Mouse (Mus musculus) MEL (cell line): Measurements from ENCODE around the gene Map3k21. TPM values are rescaled to one million over a fixed set of nuclear protein-coding genes. Genes with fewer than 3 reads are reported as not detected.

Experiments used
- DNase-seq: peaks from one replicate; pipeline ENCODE4 v3.0.0; 2011; ENCODE audit warnings: low read depth, low spot score
- H3K27ac ChIP-seq: 2 replicates; pipeline ENCODE4 v1.5.1; 2012; ENCODE audit warnings: low read depth, mild to moderate bottlenecking, control low read depth, low read length, moderate library complexity; ENCODE audit not compliant: control insufficient read depth
- H3K27me3 ChIP-seq, 2 experiments: fragments of 150-350 bp in 1 of 2; sonication (generic) in 1 of 2; 2 replicates each; pipeline ENCODE4 v1.6.1; 2012; ENCODE audit warnings: low read length in 2 of 2, mild to moderate bottlenecking in 2 of 2, improper control_type of control experiment in 1 of 2, moderate library complexity in 1 of 2; ENCODE audit not compliant: insufficient read depth in 2 of 2, control insufficient read depth in 1 of 2
- H3K36me3 ChIP-seq, 2 experiments: 2 replicates each; pipeline ENCODE4 v1.6.1; 2012 to 2014; ENCODE audit warnings: low read length in 2 of 2, improper control_type of control experiment in 1 of 2, inconsistent platforms in 1 of 2, mild to moderate bottlenecking in 1 of 2; ENCODE audit not compliant: insufficient read depth in 2 of 2, control insufficient read depth in 1 of 2
- H3K4me1 ChIP-seq, 2 experiments: fragments of 150-350 bp in 1 of 2; sonication (generic) in 1 of 2; 2 replicates each; pipeline ENCODE4 v1.6.1; 2012; ENCODE audit warnings: low read length in 2 of 2, improper control_type of control experiment in 1 of 2, mild to moderate bottlenecking in 1 of 2; ENCODE audit not compliant: insufficient read depth in 2 of 2, control insufficient read depth in 1 of 2
- H3K4me3 ChIP-seq, 2 experiments: fragments of 150-350 bp in 1 of 2; sonication (generic) in 1 of 2; 2 replicates each; pipeline ENCODE4 v1.5.1; 2012; ENCODE audit warnings: low read depth in 2 of 2, low read length in 2 of 2, mild to moderate bottlenecking in 2 of 2, moderate library complexity in 2 of 2, control low read depth in 1 of 2, improper control_type of control experiment in 1 of 2; ENCODE audit not compliant: control insufficient read depth in 1 of 2, insufficient read depth in 1 of 2
- H3K79me2 ChIP-seq: 2 replicates; pipeline ENCODE4 v1.6.1; 2012; ENCODE audit warnings: mild to moderate bottlenecking, low read length, moderate library complexity; ENCODE audit not compliant: control insufficient read depth, poor library complexity, insufficient read depth
- H3K9ac ChIP-seq: 2 replicates; pipeline ENCODE4 v1.6.1; 2012; ENCODE audit warnings: low read depth, mild to moderate bottlenecking, control low read depth, low read length, moderate library complexity; ENCODE audit not compliant: control insufficient read depth, poor library complexity, severe bottlenecking
- H3K9me3 ChIP-seq: fragments of 150-350 bp; sonication (generic); replicated peaks from 2 replicates; pipeline ENCODE4 v1.6.1; 2012; ENCODE audit warnings: mild to moderate bottlenecking, low read length, improper control_type of control experiment, moderate library complexity; ENCODE audit not compliant: insufficient read depth
- BHLHE40 ChIP-seq: IDR thresholded peaks from 2 replicates; pipeline ENCODE4 v1.6.1; 2012; ENCODE audit warnings: low read depth, mild to moderate bottlenecking, inconsistent platforms, low read length, improper control_type of control experiment, borderline replicate concordance
- CHD2 ChIP-seq: IDR thresholded peaks from 2 replicates; pipeline ENCODE4 v1.6.1; 2011; ENCODE audit warnings: low read length, improper control_type of control experiment
- E2F4 ChIP-seq: IDR thresholded peaks from 2 replicates; pipeline ENCODE4 v1.6.1; 2011; ENCODE audit warnings: low read depth, low read length, improper control_type of control experiment, borderline replicate concordance
- ELF1 ChIP-seq: IDR thresholded peaks from 2 replicates; pipeline ENCODE4 v1.6.1; 2014; ENCODE audit warnings: low read depth, mild to moderate bottlenecking, inconsistent platforms, low read length, improper control_type of control experiment, moderate library complexity
- ETS1 ChIP-seq: IDR thresholded peaks from 2 replicates; pipeline ENCODE4 v1.6.1; 2012; ENCODE audit warnings: low read depth, mild to moderate bottlenecking, inconsistent platforms, low read length, improper control_type of control experiment, moderate library complexity
- GABPA ChIP-seq: IDR thresholded peaks from 2 replicates; pipeline ENCODE4 v1.6.1; 2012; ENCODE audit warnings: low read depth, mild to moderate bottlenecking, inconsistent platforms, low read length, improper control_type of control experiment, moderate library complexity
- GATA1 ChIP-seq: IDR thresholded peaks from 2 replicates; pipeline ENCODE4 v1.6.1; 2011; ENCODE audit warnings: low read depth, low read length, improper control_type of control experiment
- MEF2A ChIP-seq: IDR thresholded peaks from 2 replicates; pipeline ENCODE4 v1.6.1; 2014; ENCODE audit warnings: low read depth, mild to moderate bottlenecking, inconsistent platforms, low read length, improper control_type of control experiment; ENCODE audit not compliant: poor library complexity, insufficient replicate concordance, severe bottlenecking; ENCODE audit errors: extremely low read depth
- MXI1 ChIP-seq: IDR thresholded peaks from 2 replicates; pipeline ENCODE4 v1.6.1; 2011; ENCODE audit warnings: mild to moderate bottlenecking, low read depth, low read length, improper control_type of control experiment
- MYC ChIP-seq: IDR thresholded peaks from 2 replicates; pipeline ENCODE4 v1.6.1; 2011; ENCODE audit warnings: low read depth, mild to moderate bottlenecking, low read length, improper control_type of control experiment, moderate library complexity
- NRF1 ChIP-seq: IDR thresholded peaks from 2 replicates; pipeline ENCODE4 v1.6.1; 2014; ENCODE audit warnings: low read depth, mild to moderate bottlenecking, inconsistent platforms, low read length, improper control_type of control experiment, moderate library complexity; ENCODE audit not compliant: poor library complexity, insufficient read depth, severe bottlenecking
- POLR2A ChIP-seq, 2 experiments: IDR thresholded peaks; 2 replicates each; pipeline ENCODE4 v1.6.1; 2011 to 2012; ENCODE audit warnings: low read length in 2 of 2, mild to moderate bottlenecking in 2 of 2, control low read depth in 1 of 2, improper control_type of control experiment in 1 of 2, low read depth in 1 of 2, moderate library complexity in 1 of 2; ENCODE audit not compliant: control insufficient read depth in 1 of 2, insufficient read depth in 1 of 2, poor library complexity in 1 of 2
- RAD21 ChIP-seq: IDR thresholded peaks from 2 replicates; pipeline ENCODE4 v1.6.1; 2011; ENCODE audit warnings: mild to moderate bottlenecking, low read depth, low read length, improper control_type of control experiment
- RCOR1 ChIP-seq: IDR thresholded peaks from 2 replicates; pipeline ENCODE4 v1.6.1; 2012; ENCODE audit warnings: low read depth, mild to moderate bottlenecking, inconsistent platforms, low read length, improper control_type of control experiment
- SIN3A ChIP-seq: IDR thresholded peaks from 2 replicates; pipeline ENCODE4 v1.6.1; 2012; ENCODE audit warnings: low read length, improper control_type of control experiment, inconsistent platforms
- TBP ChIP-seq: IDR thresholded peaks from 2 replicates; pipeline ENCODE4 v1.8.0; 2011; ENCODE audit warnings: low read depth, low read length, improper control_type of control experiment
- UBTF ChIP-seq: IDR thresholded peaks from 2 replicates; pipeline ENCODE4 v1.6.1; 2012; ENCODE audit warnings: low read depth, mild to moderate bottlenecking, inconsistent platforms, low read length, improper control_type of control experiment, moderate library complexity, borderline replicate concordance; ENCODE audit not compliant: insufficient read depth
- USF1 ChIP-seq: IDR thresholded peaks from 2 replicates; pipeline ENCODE4 v1.6.1; 2014; ENCODE audit warnings: low read depth, mild to moderate bottlenecking, inconsistent platforms, low read length, improper control_type of control experiment, moderate library complexity
- USF2 ChIP-seq, 2 experiments: IDR thresholded peaks; 2 replicates each; pipeline ENCODE4 v1.6.1; 2011 to 2012; ENCODE audit warnings: improper control_type of control experiment in 2 of 2, low read length in 2 of 2, borderline replicate concordance in 1 of 2, inconsistent platforms in 1 of 2, low read depth in 1 of 2, mild to moderate bottlenecking in 1 of 2; ENCODE audit not compliant: insufficient read depth in 1 of 2
- ZC3H11A ChIP-seq: IDR thresholded peaks from 2 replicates; pipeline ENCODE4 v1.6.1; 2012; ENCODE audit warnings: low read depth, mild to moderate bottlenecking, inconsistent platforms, low read length, improper control_type of control experiment
- ZMIZ1 ChIP-seq: IDR thresholded peaks from 2 replicates; pipeline ENCODE4 v1.6.1; 2012; ENCODE audit warnings: low read depth, mild to moderate bottlenecking, inconsistent platforms, low read length, improper control_type of control experiment, moderate library complexity
- ZNF384 ChIP-seq: IDR thresholded peaks from 2 replicates; pipeline ENCODE4 v1.6.1; 2012; ENCODE audit warnings: low read depth, mild to moderate bottlenecking, inconsistent platforms, low read length, improper control_type of control experiment
- polyA plus RNA-seq, 2 experiments: library from polyadenylated mRNA; stranded (reverse) in 1 of 2; unstranded in 1 of 2; fragments of >175 nt in 1 of 2; fragments of >200 nt in 1 of 2; gene quantifications; 2 replicates each; pipeline versions ENCODE4 v1.2.1 to v1.2.4; 2012; ENCODE audit warnings: low replicate concordance in 2 of 2, low read depth in 1 of 2; ENCODE audit not compliant: insufficient read length in 2 of 2, insufficient read depth in 1 of 2, missing spikeins in 1 of 2
- total RNA-seq: library from RNA; depleted of rRNA; stranded (reverse); fragments of 300-350 nt; gene quantifications from 2 replicates; pipeline ENCODE4 v1.2.3, GENCODE M21; 2012

Gene Map3k21
- total and polyA plus RNA-seq, 3 experiments, result not detected

DNA sequence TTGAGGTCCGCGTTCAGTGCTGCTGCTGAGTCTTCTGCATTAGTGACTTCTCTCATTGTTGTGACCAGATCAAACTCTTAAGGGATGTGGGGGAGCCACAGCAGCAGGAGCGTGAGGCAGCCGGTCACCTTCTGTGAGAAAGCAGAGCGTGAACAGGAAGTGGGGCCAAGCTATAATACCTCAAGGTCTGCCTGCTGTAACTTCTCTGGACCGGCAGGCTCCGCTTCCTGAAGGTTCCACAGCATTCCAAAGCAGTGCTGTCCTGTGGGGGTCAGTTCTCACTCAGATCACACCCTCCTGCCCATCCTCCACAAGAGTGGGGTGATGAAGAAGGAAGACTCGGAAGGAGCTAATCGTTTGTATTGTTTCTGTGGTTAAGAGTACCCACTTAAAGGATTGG lies 10.5 kb downstream of the Map3k21 start:
- no peaks in the 10 kb centered on the region for H3K9me3 ChIP-seq
- no peaks in the 10 kb centered on the region for H3K27me3 ChIP-seq
- H3K4me3 ChIP-seq, result no peak overlapping the region
- no peak for DNase-seq
- no peaks in the 10 kb centered on the region for H3K4me1 ChIP-seq
- H3K79me2 ChIP-seq, result no peaks in the 10 kb centered on the region
- no peak overlapping the region for H3K27ac ChIP-seq
- H3K9ac ChIP-seq, result no peak overlapping the region
- TF ChIP-seq ZC3H11A, result no peak
- TF ChIP-seq CHD2, result no peak
- no peak for TF ChIP-seq ETS1
- TF ChIP-seq NRF1, result no peak
- TF ChIP-seq RCOR1, result no peak
- TF ChIP-seq ZNF384, result no peak
- no peak for TF ChIP-seq USF2 (IDR thresholded peaks at IDR 0.05; ENCODE audit: borderline replicate concordance in 1 of 2, insufficient read depth in 1 of 2, low read depth in 1 of 2, low read length in 2 of 2)
- TF ChIP-seq MXI1, result no peak
- no peak for TF ChIP-seq GABPA
- no peak for TF ChIP-seq MYC
- no peak for TF ChIP-seq RAD21
- TF ChIP-seq MEF2A, result no peak
- TF ChIP-seq SIN3A, result no peak
- no peak for TF ChIP-seq ZMIZ1
- no peak for TF ChIP-seq USF1
- no peak for TF ChIP-seq E2F4
- TF ChIP-seq, all 39 proteins: peak for 0
- no peaks in the 10 kb centered on the region for H3K36me3 ChIP-seq

- no peak for DNase-seq
- no peaks in the 10 kb centered on the region for H3K27me3 ChIP-seq
- TF ChIP-seq ELF1 (no peak), BHLHE40 (no peak), UBTF (no peak), POLR2A (IDR thresholded peaks at IDR 0.05; ENCODE audit: control insufficient read depth in 1 of 2, insufficient read depth in 1 of 2, low read depth in 1 of 2, low read length in 2 of 2, poor library complexity in 1 of 2) (no peak), ZMIZ1 (no peak), TBP (no peak), RCOR1 (no peak), ZNF384 (no peak), GATA1 (no peak), ZC3H11A (no peak)
- H3K9me3 ChIP-seq, result no peaks in the 10 kb centered on the region
- H3K4me1 ChIP-seq, result no peaks in the 10 kb centered on the region
- no peak overlapping the region for H3K27ac ChIP-seq
- no peaks in the 10 kb centered on the region for H3K79me2 ChIP-seq
- no peak overlapping the region for H3K4me3 ChIP-seq
- no peaks in the 10 kb centered on the region for H3K36me3 ChIP-seq
- H3K9ac ChIP-seq, result no peak overlapping the region
Measured at GRCm38 (mm10) chr8:125922333-125922732, 12.1 kb downstream of the Map3k21 start.
